Mouse (Mus musculus) neural tube, embryonic 15.5 days (tissue): ENCODE measurements at regions not wholly inside any gene's neighbourhood (a gene's known extent, or its start where the extent isn't known, plus 50 kb on each side); places are given as distances from the start of the nearest gene placed in this dataset.

Experiments
- ATAC-seq: fragments of 200-750 bp; cut with Nextera tagmentation; 2 replicates; pipeline ENCODE4 v1.8.0; 2017; ENCODE audit warnings: mild to moderate bottlenecking, moderate TSS enrichment, moderate library complexity; ENCODE audit not compliant: low FRiP score
- H3K27ac ChIP-seq: fragments of 300-500 bp; sonication (generic); replicated peaks from 2 replicates; pipeline ENCODE4 v1.5.1; 2015; ENCODE audit warnings: mild to moderate bottlenecking, inconsistent platforms
- H3K27me3 ChIP-seq: fragments of 300-500 bp; sonication (generic); replicated peaks from 2 replicates; pipeline ENCODE4 v1.6.1; 2015; ENCODE audit warnings: inconsistent platforms
- H3K36me3 ChIP-seq: fragments of 300-500 bp; sonication (generic); 2 replicates; pipeline ENCODE4 v1.6.1; 2015; ENCODE audit warnings: inconsistent platforms
- H3K4me1 ChIP-seq: fragments of 300-500 bp; sonication (generic); 2 replicates; pipeline ENCODE4 v1.6.1; 2015; ENCODE audit warnings: inconsistent platforms
- H3K4me2 ChIP-seq: fragments of 300-500 bp; sonication (generic); 2 replicates; pipeline ENCODE4 v1.6.1; 2015; ENCODE audit warnings: inconsistent platforms, mild to moderate bottlenecking, moderate library complexity
- H3K4me3 ChIP-seq: fragments of 300-500 bp; sonication (generic); replicated peaks from 2 replicates; pipeline ENCODE4 v1.5.1; 2015; ENCODE audit warnings: mild to moderate bottlenecking, inconsistent platforms
- H3K9ac ChIP-seq: fragments of 300-500 bp; sonication (generic); replicated peaks from 2 replicates; pipeline ENCODE4 v1.6.1; 2015; ENCODE audit warnings: mild to moderate bottlenecking, inconsistent platforms
- H3K9me3 ChIP-seq: fragments of 300-500 bp; sonication (generic); replicated peaks from 2 replicates; pipeline ENCODE4 v1.6.1; 2016; ENCODE audit warnings: inconsistent platforms
- WGBS: fragments of 180-500 bp; shearing (Covaris S2); methylation state at CpG from one replicate; pipeline ENCODE4 v1.1.7; 2015; ENCODE audit warnings: mixed read lengths; 5-methylcytosine and 5-hydroxymethylcytosine counted together

GRCm38 (mm10) chr1:94208929-94209328 is 156.6 kb upstream of the Pdcd1 start:
- no peaks in the 10 kb centered on the region for H3K4me1 ChIP-seq
- no peak overlapping the region for H3K4me3 ChIP-seq
- no peaks in the 10 kb centered on the region for H3K27me3 ChIP-seq
- ATAC-seq = no peak
- 80% methylated on average over 4 of the region's 4 CpGs for WGBS
- no peaks in the 10 kb centered on the region for H3K9me3 ChIP-seq
- no peak overlapping the region for H3K9ac ChIP-seq
- no peak overlapping the region for H3K27ac ChIP-seq
- H3K36me3 ChIP-seq = no peaks in the 10 kb centered on the region
- no peak overlapping the region for H3K4me2 ChIP-seq

DNA sequence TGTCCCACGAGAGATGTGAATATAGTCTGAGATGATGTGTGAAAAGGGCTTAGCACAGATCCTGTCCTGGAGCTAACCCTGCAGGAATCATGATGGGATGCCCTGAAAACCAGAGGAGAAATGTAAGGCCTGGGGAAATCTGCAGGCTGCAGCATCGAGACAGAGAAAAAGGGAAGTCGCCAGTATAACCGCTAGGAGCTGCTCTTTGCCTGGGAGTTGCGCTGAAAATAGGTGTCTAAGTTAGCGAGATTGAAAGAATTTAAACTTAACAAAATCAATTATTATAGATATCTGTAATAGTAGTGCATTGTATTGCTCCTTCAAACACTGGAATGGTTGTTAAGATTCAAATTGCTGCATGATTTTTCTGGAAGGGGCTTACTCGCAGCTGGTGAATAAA is 155.5 kb upstream of the Pdcd1 start:
- no peaks in the 10 kb centered on the region for H3K4me1 ChIP-seq
- H3K4me3 ChIP-seq = no peak overlapping the region
- no peak for ATAC-seq
- no peak overlapping the region for H3K27ac ChIP-seq
- no peak overlapping the region for H3K4me2 ChIP-seq
- H3K36me3 ChIP-seq = no peaks in the 10 kb centered on the region
- no peaks in the 10 kb centered on the region for H3K9me3 ChIP-seq
- H3K27me3 ChIP-seq = no peaks in the 10 kb centered on the region
- WGBS = 86% methylated on average over 7 of the region's 7 CpGs
- H3K9ac ChIP-seq = no peak overlapping the region

DNA sequence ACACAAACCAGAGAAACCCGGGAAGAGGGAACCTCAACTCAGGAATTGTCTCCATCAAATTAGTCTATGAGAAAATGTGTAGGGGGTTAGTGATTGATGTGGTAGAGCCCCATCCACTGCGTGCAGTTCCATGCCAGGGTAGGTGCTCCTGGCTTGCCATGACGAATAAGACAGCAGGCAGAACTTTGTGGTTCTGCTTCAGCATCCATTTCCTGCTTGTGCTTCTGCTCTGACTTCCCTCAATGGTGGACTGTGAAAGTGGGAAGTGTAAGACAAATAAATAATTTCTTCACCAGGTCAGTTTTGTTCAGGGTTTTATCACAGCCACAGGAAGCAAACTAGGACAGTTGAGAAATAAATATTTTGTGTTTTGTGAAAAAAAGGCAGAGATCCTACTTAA is 150.9 kb upstream of the Pdcd1 start:
- Histone ChIP-seq H3K4me2 (no peak overlapping the region), H3K27me3 (no peaks in the 10 kb centered on the region), H3K36me3 (no peaks in the 10 kb centered on the region), H3K4me3 (no peak overlapping the region), H3K27ac (no peak overlapping the region), H3K9me3 (no peaks in the 10 kb centered on the region), H3K9ac (no peak overlapping the region), H3K4me1 (no peaks in the 10 kb centered on the region)
- 90% methylated on average over 3 of the region's 3 CpGs for WGBS
- no peak for ATAC-seq

- Histone ChIP-seq H3K4me3 (no peak overlapping the region), H3K4me1 (no peaks in the 10 kb centered on the region), H3K27ac (no peak overlapping the region), H3K9ac (no peak overlapping the region), H3K27me3 (no peaks in the 10 kb centered on the region), H3K36me3 (no peaks in the 10 kb centered on the region), H3K9me3 (no peaks in the 10 kb centered on the region), H3K4me2 (no peak overlapping the region)
- no peak for ATAC-seq
- WGBS = 79% methylated on average over 2 of the region's 2 CpGs
Observed at GRCm38 (mm10) chr1:94183876-94184275, 131.5 kb upstream of the Pdcd1 start.

- no peak overlapping the region for H3K9ac ChIP-seq
- no peaks in the 10 kb centered on the region for H3K9me3 ChIP-seq
- H3K4me1 ChIP-seq = no peaks in the 10 kb centered on the region
- WGBS = 93% methylated on average over 4 of the region's 4 CpGs
- H3K4me2 ChIP-seq = no peak overlapping the region
- H3K27ac ChIP-seq = no peak overlapping the region
- ATAC-seq = no peak
- no peaks in the 10 kb centered on the region for H3K36me3 ChIP-seq
- no peaks in the 10 kb centered on the region for H3K27me3 ChIP-seq
- no peak overlapping the region for H3K4me3 ChIP-seq
Observed at GRCm38 (mm10) chr1:94149958-94150357, 97.6 kb upstream of the Pdcd1 start.

GRCm38 (mm10) chr1:94147015-94147414 is 94.7 kb upstream of the Pdcd1 start:
- H3K4me1 ChIP-seq = no peaks in the 10 kb centered on the region
- 88% methylated on average over 4 of the region's 4 CpGs for WGBS
- H3K36me3 ChIP-seq = no peaks in the 10 kb centered on the region
- H3K27me3 ChIP-seq = no peaks in the 10 kb centered on the region
- H3K9ac ChIP-seq = no peak overlapping the region
- H3K9me3 ChIP-seq = no peaks in the 10 kb centered on the region
- no peak overlapping the region for H3K27ac ChIP-seq
- no peak overlapping the region for H3K4me3 ChIP-seq
- ATAC-seq = no peak
- no peak overlapping the region for H3K4me2 ChIP-seq

DNA sequence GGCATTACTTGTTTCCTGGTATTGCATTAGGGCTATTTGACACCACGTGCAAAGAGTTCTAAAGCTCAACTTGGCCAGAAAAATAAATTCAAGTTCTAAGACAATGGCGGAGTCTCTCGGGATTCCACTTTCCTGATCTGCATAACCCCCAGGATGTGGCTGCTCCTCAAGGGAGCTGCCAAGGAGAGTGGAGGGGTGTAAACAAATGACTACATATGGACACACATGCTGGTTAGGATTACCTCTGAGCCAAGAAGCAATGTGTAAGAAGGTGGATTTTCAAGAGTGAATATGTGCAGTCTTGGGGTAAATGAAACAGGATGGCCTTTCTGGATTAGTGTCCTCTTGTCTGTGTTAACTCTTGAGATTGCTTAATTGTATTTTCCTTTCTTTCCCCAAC is 88.2 kb upstream of the Pdcd1 start:
- ATAC-seq = no peak
- H3K4me1 ChIP-seq = no peaks in the 10 kb centered on the region
- WGBS = 76% methylated on average over 3 of the region's 3 CpGs
- no peak overlapping the region for H3K27ac ChIP-seq
- no peaks in the 10 kb centered on the region for H3K36me3 ChIP-seq
- no peak overlapping the region for H3K4me3 ChIP-seq
- no peaks in the 10 kb centered on the region for H3K9me3 ChIP-seq
- no peak overlapping the region for H3K4me2 ChIP-seq
- H3K9ac ChIP-seq = no peak overlapping the region
- no peaks in the 10 kb centered on the region for H3K27me3 ChIP-seq

DNA sequence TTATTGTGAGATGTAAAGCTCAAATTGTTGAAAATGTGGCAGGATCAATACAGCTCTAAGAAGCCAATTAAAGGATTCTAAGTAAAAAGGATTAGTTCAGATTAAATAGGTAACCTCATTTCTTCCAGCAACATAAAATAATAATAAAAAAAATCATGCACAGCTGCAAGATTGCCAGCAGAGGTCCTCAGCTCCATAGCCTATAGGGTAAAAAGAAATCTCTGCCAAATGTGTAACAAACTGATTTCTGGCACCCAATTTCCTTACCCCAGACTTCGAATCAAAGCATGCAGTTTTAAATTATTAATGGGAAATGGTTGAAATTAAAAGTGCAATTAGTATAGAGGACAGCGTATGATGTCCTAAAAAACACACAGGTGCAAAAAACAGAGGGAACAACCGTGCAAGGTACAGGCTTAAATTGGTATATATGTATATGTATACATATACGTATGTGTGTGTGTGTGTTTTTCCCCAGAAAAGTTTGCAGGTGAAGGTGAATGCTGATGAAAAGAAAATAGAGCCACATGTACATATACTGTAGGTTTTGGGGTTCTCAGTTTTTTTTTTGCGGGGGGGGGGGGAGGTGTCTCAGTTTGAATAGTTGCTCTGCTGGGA is 87.2 kb upstream of the Pdcd1 start:
- no peak for ATAC-seq
- Histone ChIP-seq H3K27ac (no peak overlapping the region), H3K9ac (no peak overlapping the region), H3K27me3 (no peaks in the 10 kb centered on the region), H3K4me1 (no peaks in the 10 kb centered on the region), H3K4me2 (no peak overlapping the region), H3K36me3 (no peaks in the 10 kb centered on the region), H3K9me3 (no peaks in the 10 kb centered on the region), H3K4me3 (no peak overlapping the region)
- WGBS = 71% methylated on average over 5 of the region's 5 CpGs

- no peak overlapping the region for H3K9ac ChIP-seq
- H3K27ac ChIP-seq = no peak overlapping the region
- WGBS = 85% methylated on average over 8 of the region's 8 CpGs
- no peak overlapping the region for H3K4me3 ChIP-seq
- H3K4me1 ChIP-seq = no peaks in the 10 kb centered on the region
- no peaks in the 10 kb centered on the region for H3K36me3 ChIP-seq
- H3K4me2 ChIP-seq = no peak overlapping the region
- no peak for ATAC-seq
- H3K9me3 ChIP-seq = no peaks in the 10 kb centered on the region
- H3K27me3 ChIP-seq = no peaks in the 10 kb centered on the region
Observed at GRCm38 (mm10) chr1:94136731-94137130, 84.4 kb upstream of the Pdcd1 start.
